Mouse (Mus musculus) testis, postnatal 10 days (tissue): ENCODE results near the gene Ucp2.
A peak's percentile ranks its signal among the peaks of the same experiment; 100 is the strongest.

Source experiments
- DNase-seq: peaks from one replicate; pipeline ENCODE4 v3.0.0; 2021; ENCODE audit warnings: low spot score

Gene Ucp2

DNA sequence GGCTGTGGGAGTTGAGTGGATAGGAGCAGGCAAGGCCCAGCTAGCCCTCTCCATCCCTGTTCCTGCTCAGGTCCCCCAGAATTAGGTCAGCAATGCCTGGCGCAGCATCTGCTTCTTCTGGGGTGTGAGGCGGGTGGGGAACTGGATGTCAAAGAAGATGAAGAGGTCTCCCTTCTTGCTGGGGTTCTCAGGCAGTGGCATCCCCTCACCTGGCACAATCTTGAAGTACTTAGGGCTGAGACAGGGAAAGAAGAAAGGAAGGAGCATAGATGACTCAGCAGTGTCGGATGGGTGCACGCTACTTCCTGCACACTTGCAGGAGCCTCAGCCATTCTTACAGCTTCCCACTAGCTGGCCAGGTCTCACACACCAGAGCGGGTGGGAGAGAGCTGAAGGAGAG, 9.9 kb downstream of the Ucp2 start:
- no peak for DNase-seq

DNA sequence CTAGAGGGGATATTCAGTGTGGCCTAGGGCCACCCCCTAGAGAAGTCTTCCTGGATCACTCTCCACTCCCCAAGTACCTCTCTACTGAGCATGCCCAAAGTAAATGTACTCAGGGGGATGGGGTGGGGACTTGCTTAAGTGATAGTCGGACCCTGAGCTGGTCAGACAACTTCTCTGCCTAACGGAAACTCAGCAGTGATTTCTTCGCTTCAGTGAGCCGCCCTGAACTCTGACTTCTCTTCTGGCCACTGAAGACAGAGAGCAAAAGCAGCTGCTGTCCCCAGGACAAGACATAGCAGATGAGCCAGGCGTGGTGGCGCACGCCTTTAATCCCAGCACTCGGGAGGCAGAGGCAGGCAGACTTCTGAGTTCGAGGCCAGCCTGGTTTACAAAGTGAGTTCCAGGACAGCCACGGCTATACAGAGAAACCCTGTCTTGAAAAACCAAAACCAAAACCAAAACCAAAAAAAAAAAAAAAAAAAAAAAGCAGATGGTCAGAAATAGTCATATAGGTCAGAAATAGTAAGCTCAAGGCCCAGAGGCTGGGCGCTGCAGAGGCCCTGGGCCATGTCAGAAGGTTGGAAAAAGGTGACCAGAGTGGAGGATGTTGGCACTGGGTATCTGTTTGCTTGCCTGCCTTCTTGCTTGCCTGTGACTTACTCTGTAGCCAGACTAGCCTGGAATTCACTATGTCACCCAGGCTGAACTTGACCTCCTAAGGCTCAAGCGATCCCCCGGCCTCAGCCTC, 11.8 kb downstream of the Ucp2 start:
- no peak for DNase-seq

DNA sequence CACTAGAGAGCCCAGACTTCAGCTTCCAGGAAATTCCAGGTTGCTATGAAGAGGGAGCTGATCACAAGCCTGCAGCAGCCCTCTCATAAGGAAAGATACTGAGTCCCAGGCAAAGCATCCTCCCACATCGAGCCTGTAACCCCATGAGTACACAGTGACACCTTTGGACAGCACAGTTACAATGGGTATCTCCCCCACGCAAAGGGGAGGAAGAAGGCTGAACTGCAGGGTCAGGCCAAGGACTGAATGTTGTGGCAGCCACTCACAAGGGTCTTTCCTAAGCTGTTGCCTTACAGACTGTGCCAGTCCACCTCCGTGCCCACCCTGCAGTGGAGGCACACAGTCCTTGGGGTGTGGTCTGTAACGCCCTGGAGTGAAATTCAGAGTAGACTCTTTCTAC, 13.4 kb downstream of the Ucp2 start:
- no peak for DNase-seq

DNA sequence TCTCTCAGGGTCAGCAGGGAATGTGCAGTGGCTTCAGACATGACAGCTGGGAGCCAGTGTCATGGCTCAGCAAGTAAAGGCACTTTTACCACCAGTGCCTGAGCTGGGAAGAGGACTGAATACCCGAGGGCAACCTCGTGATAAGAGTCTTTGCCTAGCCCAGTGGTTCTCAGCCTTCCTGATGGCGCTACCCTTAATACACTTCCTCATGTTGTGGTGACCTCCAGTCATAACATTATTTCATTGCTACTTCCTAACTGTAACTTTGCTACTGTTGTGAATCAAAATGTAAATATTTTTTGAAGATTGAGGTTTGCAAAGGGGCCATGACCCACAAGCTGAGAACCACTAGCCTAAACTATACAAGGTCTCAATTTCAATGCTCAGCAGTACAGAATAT, 15.5 kb downstream of the Ucp2 start:
- no peak for DNase-seq

DNA sequence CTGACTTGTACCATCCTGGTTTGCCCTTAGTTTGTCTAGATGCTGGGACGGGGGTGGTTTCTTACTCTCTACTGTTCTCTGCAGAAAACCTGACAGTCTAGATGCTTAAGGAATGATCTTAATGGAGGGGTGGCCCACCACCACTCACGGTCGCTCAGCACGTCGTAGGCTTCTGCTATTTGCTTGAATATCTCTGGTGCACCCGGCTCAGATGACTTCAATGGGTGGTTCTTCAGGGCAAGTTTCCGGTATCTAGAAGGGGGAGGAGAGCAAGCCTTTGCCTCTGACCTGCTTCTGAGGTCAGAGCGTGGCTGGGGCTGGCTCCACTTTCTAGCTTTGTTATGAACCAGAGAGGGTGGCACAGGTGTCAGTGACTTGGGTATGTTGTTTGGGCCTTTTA, 18.5 kb downstream of the Ucp2 start:
- no peak for DNase-seq

DNA sequence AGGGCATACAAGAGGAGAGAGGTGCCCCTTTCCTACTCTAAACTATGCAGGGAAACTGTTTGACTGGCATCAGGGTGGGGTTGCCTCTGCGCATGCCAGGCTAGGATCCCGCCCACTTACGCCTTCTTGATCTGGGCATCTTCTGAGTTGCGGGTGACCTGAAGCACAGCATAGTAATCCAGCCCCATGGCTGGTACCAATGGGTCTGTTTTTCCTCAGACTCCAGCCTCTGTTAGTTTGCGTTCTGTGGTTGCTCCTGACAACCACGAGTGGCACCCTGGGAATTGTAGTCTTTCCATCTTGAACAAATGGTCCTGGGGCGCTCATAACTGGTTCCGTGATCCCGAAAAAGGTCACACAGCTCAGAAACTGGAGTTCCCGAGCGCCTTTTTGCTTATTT, 21.4 kb downstream of the Ucp2 start, which contains the start of gene Dnajb13:
Dnajb13 (minus strand) TSS at position 388 of the 400 bp plus-strand sequence.
- no peak for DNase-seq

DNA sequence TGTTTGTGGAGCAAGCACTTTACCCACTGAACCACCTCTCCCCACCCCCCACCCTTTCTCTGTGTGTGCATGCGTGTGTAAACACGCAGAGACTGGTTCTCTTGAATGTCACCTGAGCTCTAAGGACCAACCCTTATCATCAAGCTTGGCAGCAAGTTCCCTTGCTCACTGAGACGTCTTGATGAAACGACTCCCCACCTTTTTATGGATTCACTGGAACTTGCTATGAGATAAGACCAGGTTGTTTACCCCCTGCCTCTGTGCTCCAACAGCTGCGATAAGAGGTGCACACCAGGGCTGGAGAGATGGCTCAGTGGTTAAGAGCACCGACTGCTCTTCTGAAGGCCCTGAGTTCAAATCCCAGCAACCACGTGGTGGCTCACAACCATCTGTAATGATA, 27.1 kb downstream of the Ucp2 start:
- DNase-seq: no peak

DNA sequence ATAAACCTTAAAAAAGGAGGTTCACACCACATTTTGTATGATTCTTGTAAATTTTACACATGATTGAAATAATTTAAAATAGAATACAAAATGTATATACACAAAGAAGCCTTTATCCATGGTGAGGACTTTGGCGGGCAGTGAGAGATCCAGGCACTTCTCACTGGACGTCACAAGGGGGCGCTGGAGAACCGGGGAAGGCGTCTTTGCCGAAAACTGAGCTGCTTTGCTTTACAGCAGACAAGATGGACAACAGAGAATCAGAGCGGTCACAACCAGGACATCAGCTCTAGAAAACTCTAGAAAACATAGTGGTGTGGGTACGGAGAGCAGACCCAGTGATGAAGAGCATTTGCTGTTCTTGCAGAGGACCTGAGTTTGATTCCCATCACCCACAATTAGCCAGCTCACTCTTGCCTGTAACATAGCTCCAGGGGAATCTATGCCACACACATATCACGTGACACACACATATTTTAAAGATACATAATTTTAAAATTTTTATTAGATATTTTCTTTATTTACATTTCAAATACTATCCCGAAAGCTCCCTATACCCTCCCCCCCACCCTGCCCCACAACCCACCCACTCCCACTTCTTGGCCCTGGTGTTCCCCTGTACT, 27.6 kb downstream of the Ucp2 start:
- peak; percentile 95 for DNase-seq

DNA sequence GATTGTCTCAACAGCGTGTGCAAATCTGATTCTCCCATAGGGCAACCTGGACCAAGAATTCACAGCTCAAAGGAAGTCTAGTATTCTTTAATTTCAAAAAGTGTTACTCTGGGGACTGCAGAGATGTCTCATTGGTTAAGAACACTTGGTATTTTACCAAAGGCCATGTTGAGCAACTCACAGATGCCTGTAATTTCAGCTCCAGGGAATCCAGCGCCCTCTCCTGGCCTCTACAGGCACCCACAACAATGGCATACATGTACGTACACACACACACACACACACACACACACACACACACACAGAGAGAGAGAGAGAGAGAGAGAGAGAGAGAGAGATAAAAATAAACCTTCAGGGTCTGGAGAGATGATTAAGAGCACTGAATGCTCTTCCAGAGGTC, 29.1 kb downstream of the Ucp2 start:
- DNase-seq: no peak

DNA sequence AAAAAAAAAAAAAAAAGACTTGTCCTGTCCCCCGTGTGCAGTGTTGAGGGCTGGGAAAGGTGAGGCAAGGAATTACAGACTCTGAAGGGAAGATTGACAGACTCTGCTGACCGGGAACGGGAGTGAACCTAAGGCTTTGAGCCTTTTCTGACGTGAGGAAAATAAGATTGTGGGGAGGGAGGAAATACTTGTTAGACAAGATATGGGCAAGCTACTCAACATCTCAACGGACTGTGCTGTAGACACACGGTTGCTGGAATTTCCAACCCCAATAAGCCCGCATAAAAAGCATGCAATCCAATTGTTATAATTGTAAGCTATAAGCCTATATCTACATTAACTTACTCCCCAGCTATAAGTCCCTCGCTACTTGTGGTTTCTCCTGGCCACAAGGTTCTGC, 31.5 kb downstream of the Ucp2 start:
- DNase-seq: no peak

DNA sequence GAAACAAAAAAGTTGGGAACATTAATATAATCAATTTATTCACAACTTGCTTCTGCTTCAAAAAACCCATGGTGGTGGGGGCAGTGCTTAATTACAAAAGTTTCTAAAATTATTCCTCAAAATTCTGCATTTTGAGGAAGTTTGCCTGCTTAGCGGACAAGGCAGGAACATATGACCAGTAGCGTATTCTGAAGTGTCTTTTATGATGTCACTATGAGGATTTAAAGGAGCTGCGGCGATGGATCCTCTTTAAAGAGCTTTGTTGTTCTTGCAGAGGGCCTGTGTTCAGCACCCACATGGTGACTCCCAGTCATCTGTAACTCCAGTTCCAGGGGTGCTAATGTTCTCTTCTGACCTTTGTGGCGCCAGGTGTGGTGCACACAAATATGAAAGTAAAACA, 37.6 kb downstream of the Ucp2 start:
- DNase-seq: no peak

DNA sequence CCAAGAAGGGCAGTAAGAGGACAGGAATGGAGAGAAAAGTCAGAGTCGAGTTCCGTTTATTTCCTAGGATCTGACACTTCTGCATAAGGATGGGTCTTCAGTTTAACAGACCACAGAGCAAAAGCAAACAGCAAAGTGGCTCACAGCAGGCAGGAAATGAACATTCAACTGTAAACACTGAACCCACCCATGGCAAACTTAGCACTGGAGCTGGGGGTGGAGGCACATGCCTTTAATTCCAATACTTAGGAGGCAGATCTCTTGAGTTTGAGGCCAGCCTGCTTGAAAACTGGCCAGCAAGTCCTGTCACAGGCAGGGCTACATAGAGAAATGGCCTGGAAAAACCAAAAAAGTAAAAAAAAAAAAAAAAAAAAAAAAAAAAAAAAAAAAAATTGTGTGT, 40.4 kb downstream of the Ucp2 start:
- no peak for DNase-seq

DNA sequence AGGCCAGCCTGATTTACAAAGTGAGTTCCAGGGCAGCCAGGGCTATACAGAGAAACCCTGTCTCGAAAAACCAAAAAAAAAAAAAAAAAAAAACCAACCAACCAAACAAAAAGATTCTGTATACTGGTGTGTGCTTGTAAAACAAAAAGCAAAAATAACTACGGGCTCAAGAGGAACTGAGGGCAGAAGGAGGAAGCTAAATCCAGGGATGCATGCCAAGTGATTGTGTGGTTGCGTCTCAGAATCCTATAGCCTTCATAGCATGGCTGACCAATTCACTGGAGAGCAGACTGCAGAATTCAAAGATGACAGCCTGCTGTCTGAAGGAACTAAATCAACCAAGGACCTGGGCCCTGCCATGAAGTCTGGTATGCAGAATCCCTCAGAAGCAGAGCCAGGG, 41.1 kb downstream of the Ucp2 start:
- DNase-seq: no peak

DNA sequence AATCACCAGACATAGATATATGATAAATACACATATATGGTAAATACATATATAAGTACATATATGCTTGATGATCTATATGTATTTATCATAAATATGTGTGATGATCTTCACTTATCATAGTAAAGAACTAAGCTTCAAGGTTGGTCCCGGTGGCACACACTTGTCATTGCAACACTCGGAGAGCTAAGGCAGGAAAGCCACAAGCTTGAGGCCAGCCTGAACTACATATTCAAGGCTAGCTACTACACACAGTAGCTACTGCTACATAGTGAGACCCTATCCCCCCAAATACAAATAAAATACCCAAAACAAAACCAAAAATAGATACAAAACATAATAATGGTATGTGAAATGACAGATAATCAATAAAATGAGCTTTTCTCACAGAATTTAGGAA, 42.7 kb downstream of the Ucp2 start:
- DNase-seq: no peak

DNA sequence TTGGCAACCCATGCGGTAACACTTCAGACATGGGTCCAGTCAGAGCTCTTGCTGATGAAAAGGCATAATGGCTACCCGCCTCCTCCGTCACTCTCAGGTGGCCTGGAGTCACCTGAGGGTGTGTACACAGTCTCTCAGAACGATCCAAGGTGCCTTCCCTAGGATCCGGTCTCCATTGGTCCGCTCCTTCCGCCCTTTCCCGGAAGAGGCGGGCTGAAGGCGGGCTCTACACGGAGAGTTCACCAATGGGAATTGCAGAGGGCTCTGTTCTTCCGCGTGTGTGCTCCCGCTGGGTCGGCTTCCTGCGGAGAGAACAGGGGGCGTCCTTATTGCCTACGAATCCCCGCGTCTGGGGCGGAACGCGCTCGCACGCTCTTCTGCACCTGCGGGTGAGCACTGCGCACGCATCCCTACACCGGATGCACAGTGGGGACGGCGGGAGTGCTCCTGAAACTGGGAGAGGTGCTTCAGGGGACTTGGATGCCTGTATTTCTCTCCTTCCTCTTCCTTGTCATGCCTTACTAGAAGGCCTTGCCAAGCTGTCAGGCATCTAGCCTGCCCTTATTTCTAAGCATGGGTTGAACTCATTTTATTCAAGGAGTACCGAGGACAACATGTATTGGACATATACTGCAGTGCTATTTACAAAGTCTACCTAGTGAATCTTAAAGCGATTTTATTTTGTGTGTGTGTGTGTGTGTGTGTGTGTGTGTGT, 43.8 kb downstream of the Ucp2 start, which contains the start of gene Coa4:
Coa4 (plus strand) TSS at position 268 of the 715 bp plus-strand sequence.
- peak; percentile 84 for DNase-seq

DNA sequence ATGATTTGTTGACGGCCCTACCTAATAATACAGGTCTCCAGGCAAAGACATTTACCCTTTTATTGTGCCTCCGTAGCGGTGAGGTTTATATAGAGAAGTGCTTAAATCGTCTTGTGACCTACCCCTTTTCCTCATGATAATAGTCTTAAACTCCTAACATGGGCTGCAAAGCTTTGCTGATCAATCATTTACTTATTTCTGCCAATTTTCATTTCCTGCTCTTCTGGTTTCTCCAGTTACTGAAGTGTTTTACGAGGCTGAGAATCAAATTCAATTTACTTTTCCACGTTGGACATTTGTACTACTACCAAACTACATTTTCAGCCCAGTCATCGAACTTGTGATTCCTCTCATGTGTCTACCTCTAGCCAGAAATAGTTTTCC, 44.4 kb downstream of the Ucp2 start:
- DNase-seq: no peak

DNA sequence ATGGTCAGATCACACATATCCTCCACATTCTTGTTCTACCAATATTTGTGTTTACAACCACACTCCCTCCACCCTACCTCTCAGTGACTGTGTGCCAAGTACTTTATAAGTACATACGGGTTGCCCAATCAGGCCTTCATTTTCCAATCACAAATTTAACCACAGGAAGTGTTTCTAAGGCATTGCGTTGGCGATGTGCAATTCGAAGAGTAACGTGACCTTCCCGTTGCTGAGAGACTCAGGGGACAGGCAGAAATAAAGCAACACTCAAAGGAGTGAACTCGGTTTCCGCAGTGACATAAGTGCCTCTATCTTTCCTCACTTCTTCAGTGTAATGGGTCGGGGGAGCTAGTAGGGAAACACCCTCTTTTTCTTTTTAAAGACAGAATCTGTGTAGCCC, 46.4 kb downstream of the Ucp2 start:
- no peak for DNase-seq

DNA sequence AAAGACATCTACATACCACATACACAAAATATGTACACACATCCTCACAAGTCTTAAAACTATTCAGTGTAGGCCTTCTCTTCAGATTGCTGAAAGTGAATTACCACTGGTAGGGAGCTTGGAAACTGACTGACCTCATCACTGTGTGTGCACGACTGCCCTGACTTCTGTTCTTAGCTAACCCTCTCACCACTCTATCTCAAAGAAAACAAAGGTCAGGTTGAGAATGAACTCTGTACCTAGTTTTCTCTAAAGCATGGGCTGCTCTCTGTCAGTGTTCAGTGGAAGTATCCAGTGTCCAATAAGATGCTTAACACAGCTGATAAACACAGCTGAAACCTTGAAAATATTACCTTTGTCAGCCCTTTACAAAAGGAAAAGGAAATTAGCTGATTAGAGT, 51.3 kb downstream of the Ucp2 start:
- no peak for DNase-seq

DNA sequence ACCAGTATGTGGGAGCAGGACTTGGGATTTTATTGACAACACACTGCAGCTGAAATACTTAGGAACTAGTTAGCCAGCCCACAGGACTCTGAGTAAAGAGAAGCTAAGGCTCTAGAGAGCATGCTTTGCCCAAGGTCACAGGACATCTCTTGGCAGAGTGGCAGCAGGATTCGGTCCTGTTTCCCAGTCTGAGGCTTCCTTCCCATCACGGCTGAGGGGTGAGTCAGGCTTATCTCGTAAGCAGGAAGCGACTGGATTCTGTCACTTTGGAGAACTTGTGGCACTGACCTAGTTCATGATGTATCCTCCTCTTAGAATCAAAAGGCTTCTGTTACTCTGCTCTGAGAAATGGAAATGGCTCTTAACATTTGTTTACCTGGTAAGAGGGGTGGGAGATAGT, 54.5 kb downstream of the Ucp2 start:
- no peak for DNase-seq

DNA sequence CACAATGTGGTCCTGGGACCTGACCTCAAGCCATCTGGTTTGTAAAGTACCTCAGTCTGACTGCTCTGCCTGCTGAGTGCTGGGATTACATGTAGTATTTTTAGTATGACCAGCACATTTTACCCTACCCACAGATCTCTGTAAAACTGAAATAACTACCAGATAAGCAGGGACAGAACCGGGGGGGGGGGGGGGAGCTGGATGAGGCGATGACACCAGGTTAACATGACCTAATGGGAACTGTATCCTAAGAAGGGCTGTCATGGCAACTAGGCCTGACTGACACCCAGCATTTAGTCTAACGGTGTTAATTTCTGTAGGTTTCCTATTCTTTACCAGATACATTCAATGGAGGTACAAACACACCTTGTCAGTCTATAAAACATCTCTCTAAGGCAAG, 56.7 kb downstream of the Ucp2 start:
- DNase-seq: no peak

DNA sequence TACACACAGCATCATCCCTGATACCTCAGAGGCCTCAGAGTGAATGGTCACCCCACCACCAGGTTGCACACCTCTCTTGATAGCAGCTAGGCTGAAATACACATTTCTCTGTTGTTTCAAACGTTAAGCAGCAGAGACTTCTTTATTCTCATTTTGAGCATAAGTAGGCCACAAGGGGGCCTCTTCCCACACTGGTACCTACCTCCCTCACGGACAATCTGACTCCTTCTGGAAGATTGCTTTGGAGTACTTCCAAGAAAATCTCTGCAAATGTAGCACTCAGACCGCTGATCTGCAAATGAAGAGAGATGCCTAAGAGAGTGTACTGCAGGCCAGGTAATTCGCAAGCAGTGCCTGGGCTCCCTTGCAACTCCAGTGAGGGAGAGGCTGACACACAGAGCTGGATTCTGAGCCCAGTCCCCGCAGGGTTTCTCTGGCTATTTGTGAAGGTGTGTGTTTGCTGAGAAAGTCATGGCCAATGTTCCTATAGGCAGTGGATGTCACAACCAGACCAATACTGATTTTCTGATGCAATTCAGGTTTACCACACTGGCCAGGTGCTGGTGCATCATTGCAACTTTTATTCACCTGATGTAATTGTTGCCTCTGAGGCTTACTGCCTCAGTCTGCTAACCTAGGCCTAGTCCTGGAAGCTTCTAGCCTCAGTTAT, 57.3 kb downstream of the Ucp2 start:
- DNase-seq: peak; percentile 65
